Mouse (Mus musculus) embryonic fibroblast, embryonic 13.5 days (primary cell): ENCODE results near the gene Smad3.

Source experiments
- CTCF ChIP-seq: IDR thresholded peaks from 2 replicates; pipeline ENCODE4 v1.5.1; 2011; ENCODE audit warnings: mild to moderate bottlenecking, control low read depth, low read length, moderate library complexity, borderline replicate concordance; ENCODE audit not compliant: insufficient read depth
- POLR2A ChIP-seq: IDR thresholded peaks from 2 replicates; pipeline ENCODE4 v1.6.1; 2011; ENCODE audit warnings: low read depth, mild to moderate bottlenecking, control low read depth, low read length, moderate library complexity

GRCm38 (mm10) chr9:63696463-63697105 lies 61.2 kb downstream of the Smad3 start:
- no peak for TF ChIP-seq CTCF
- no peak for TF ChIP-seq POLR2A
